ENCODE assay signal across 18 mouse cellular contexts in the genomic region with DNA sequence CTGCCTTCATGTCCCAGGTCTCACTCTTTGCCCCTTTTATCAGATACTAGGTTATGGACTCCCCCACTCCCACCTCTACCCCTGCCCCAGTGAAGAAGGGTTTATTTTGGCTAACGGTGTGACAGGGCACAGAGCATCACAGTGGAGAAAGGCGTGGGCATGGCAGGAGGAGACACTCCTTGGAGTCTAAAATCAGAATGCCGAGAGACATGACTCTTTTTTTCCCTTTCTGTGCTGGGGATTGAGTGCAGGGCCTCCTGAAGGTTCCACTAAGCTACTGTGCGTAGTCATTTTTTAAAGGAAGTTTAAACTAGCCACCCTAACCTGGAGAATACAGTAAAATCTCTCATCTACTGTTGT. TPM values are rescaled to one million over a fixed set of nuclear protein-coding genes. Genes with fewer than 3 reads are reported as not detected.
DNase-seq lines count a peak whose midpoint lies in the region; ATAC-seq lines count a peak whose summit lies in the region.
"Had no signal": no experiment of that assay in that cellular context is flagged by ENCODE, and none has a peak within 500 bp of the region (broad histone marks: within the 10 kb centered on the region; RNA-seq: fewer than 3 reads in every experiment).

No protein-coding gene starts in this region.

- H3K36me3 ChIP-seq in embryonic facial prominence, embryonic 10.5 days (replicated peaks): no peaks in the 10 kb centered on the region
- no peaks in the 10 kb centered on the region for H3K36me3 ChIP-seq in forebrain, embryonic 11.5 days (ENCODE audit: control insufficient read depth, insufficient read depth, low read length)
- no peaks in the 10 kb centered on the region for H3K36me3 ChIP-seq in hindbrain, embryonic 14.5 days (replicated peaks; ENCODE audit: control insufficient read depth, insufficient read depth)
- 0 out of 2 replicates have a peak, but pooled peaks cover 3% of the 10 kb centered on the region for H3K36me3 ChIP-seq in midbrain, embryonic 13.5 days

- peak overlapping the region; percentile 64 for H3K9ac ChIP-seq in forebrain, embryonic 11.5 days (ENCODE audit: low read length)
- H3K9ac ChIP-seq in hindbrain, embryonic 14.5 days: peak overlapping the region; percentile 60
- 0 out of 2 replicates have a peak overlapping the region, but pooled peaks have one; percentile 68 for H3K9ac ChIP-seq in midbrain, embryonic 13.5 days (replicated peaks)

- no peak for ATAC-seq in forebrain, embryonic 11.5 days (replicated peaks; ENCODE audit: low FRiP score)
- no peak for ATAC-seq in hindbrain, embryonic 14.5 days (ENCODE audit: low FRiP score)
- no peak for ATAC-seq in midbrain, embryonic 13.5 days
- ATAC-seq in megakaryocyte, adult 5-6 weeks (ENCODE audit: poor library complexity, severe bottlenecking): no peak

- H3K9me3 ChIP-seq in embryonic facial prominence, embryonic 10.5 days: no peaks in the 10 kb centered on the region
- no peaks in the 10 kb centered on the region for H3K9me3 ChIP-seq in forebrain, embryonic 11.5 days (ENCODE audit: control insufficient read depth, low read length)
- H3K9me3 ChIP-seq in hindbrain, embryonic 14.5 days (ENCODE audit: control insufficient read depth, low read length): no peaks in the 10 kb centered on the region
- H3K9me3 ChIP-seq in midbrain, embryonic 13.5 days: no peaks in the 10 kb centered on the region
- H3K9me3 ChIP-seq: megakaryocyte, embryonic 14.5 days had no signal

- no peaks in the 10 kb centered on the region for H3K27me3 ChIP-seq in embryonic facial prominence, embryonic 10.5 days (replicated peaks; ENCODE audit: low read depth, poor library complexity, severe bottlenecking)
- H3K27me3 ChIP-seq in forebrain, embryonic 11.5 days (ENCODE audit: control insufficient read depth, insufficient read depth, low read length): no peaks in the 10 kb centered on the region
- no peaks in the 10 kb centered on the region for H3K27me3 ChIP-seq in hindbrain, embryonic 14.5 days (ENCODE audit: control insufficient read depth, insufficient read depth, low read length)
- no peaks in the 10 kb centered on the region for H3K27me3 ChIP-seq in midbrain, embryonic 13.5 days

- no peak overlapping the region; the same call in 1 of the 2 replicates for H3K4me2 ChIP-seq in forebrain, embryonic 11.5 days (ENCODE audit: low read depth, low read length, severe bottlenecking)
- H3K4me2 ChIP-seq in hindbrain, embryonic 14.5 days (replicated peaks): peak overlapping the region; percentile 52
- peak overlapping the region; percentile 53 for H3K4me2 ChIP-seq in midbrain, embryonic 13.5 days (replicated peaks)

- peaks cover 21% of the 10 kb centered on the region for H3K4me1 ChIP-seq in embryonic facial prominence, embryonic 10.5 days
- peaks cover 4% of the 10 kb centered on the region; the same call in 1 of the 2 replicates for H3K4me1 ChIP-seq in forebrain, embryonic 11.5 days (replicated peaks; ENCODE audit: control insufficient read depth, insufficient read depth, low read length)
- H3K4me1 ChIP-seq in hindbrain, embryonic 14.5 days (replicated peaks; ENCODE audit: control insufficient read depth, insufficient read depth, low read length): peaks cover 23% of the 10 kb centered on the region
- peaks cover 23% of the 10 kb centered on the region for H3K4me1 ChIP-seq in midbrain, embryonic 13.5 days (replicated peaks)

- DNase-seq in embryonic facial prominence, embryonic 10.5 days (ENCODE audit: low spot score): no peak
- peak; percentile 50 for DNase-seq in forebrain, embryonic 11.5 days (ENCODE audit: low spot score)
- DNase-seq in hindbrain, embryonic 14.5 days (ENCODE audit: low spot score): no peak
- DNase-seq in heart, adult 8-10 months (ENCODE audit: low spot score): no peak
- no peak for DNase-seq in urinary bladder, postnatal 36 days (ENCODE audit: low spot score in 2 of 2)
- no peak for DNase-seq in urinary bladder, postnatal 4 days (ENCODE audit: low spot score in 2 of 2)
- DNase-seq: adrenal gland, postnatal 36 days; B cell, adult 2 months; cerebellum, adult 11-12 months; heart, postnatal 10 days; kidney, adult 8-10 months; left cerebral cortex, postnatal 4 days; lung, adult 18-20 months; right cerebral cortex, postnatal 25 days had no signal

- peak overlapping the region; percentile 49 for H3K4me3 ChIP-seq in embryonic facial prominence, embryonic 10.5 days
- no peak overlapping the region for H3K4me3 ChIP-seq in forebrain, embryonic 11.5 days (ENCODE audit: low read depth, low read length)
- no peak overlapping the region for H3K4me3 ChIP-seq in hindbrain, embryonic 14.5 days (replicated peaks; ENCODE audit: low read length)
- H3K4me3 ChIP-seq in midbrain, embryonic 13.5 days (replicated peaks): no peak overlapping the region
- H3K4me3 ChIP-seq: megakaryocyte, embryonic 14.5 days had no signal

- WGBS in embryonic facial prominence, embryonic 10.5 days: 77% methylated on average over 4 of the region's 4 CpGs
- WGBS in forebrain, embryonic 11.5 days: 63% methylated on average over 4 of the region's 4 CpGs
- WGBS in hindbrain, embryonic 14.5 days: 58% methylated on average over 4 of the region's 4 CpGs
- 63% methylated on average over 4 of the region's 4 CpGs for WGBS in midbrain, embryonic 13.5 days

- H3K27ac ChIP-seq in embryonic facial prominence, embryonic 10.5 days (replicated peaks): peak overlapping the region; percentile 88
- peak overlapping the region; percentile 94 for H3K27ac ChIP-seq in forebrain, embryonic 11.5 days (ENCODE audit: low read depth, low read length)
- peak overlapping the region; percentile 99 for H3K27ac ChIP-seq in hindbrain, embryonic 14.5 days
- H3K27ac ChIP-seq in midbrain, embryonic 13.5 days: peak overlapping the region; percentile 98

RNA-seq across cellular contexts. Expression of gene Dnah2, which starts 20.9 kb away (rescaled TPM):
- 1.3 and 1.4 TPM in 2 replicates for polyA plus RNA-seq in embryonic facial prominence, embryonic 10.5 days (2016; fragmentation: Nextera tagmentation; extraction: Ambion mirVana)
- 2.1 and 2.6 TPM in 2 replicates for polyA plus RNA-seq in forebrain, embryonic 11.5 days (2014; fragmentation: Nextera tagmentation; extraction: Ambion mirVana)
- polyA plus RNA-seq in hindbrain, embryonic 14.5 days (2014; fragmentation: Nextera tagmentation; extraction: Ambion mirVana): 4.8 and 4.9 TPM in 2 replicates
- 2.2 and 2.7 TPM in 2 replicates for polyA plus RNA-seq in midbrain, embryonic 13.5 days (2015; fragmentation: Nextera tagmentation; extraction: Ambion mirVana)
- 0.54 and 1.8 TPM in 2 replicates for total RNA-seq in megakaryocyte, adult 5-6 weeks (2015)
- total RNA-seq in megakaryocyte, adult 5-6 weeks (2017): 2.1 and 8.0 TPM in 2 replicates
- under 1 TPM; 0.22 to 0.66 (median 0.40) TPM for total RNA-seq in heart, adult 8-10 months (2022)

RNA-seq across cellular contexts. Expression of gene Efnb3, which starts 32.0 kb away (rescaled TPM):
- 29.5 and 29.8 TPM in 2 replicates for polyA plus RNA-seq in embryonic facial prominence, embryonic 10.5 days (2016; fragmentation: Nextera tagmentation; extraction: Ambion mirVana)
- 13.1 and 14.9 TPM in 2 replicates for polyA plus RNA-seq in forebrain, embryonic 11.5 days (2014; fragmentation: Nextera tagmentation; extraction: Ambion mirVana)
- polyA plus RNA-seq in hindbrain, embryonic 14.5 days (2014; fragmentation: Nextera tagmentation; extraction: Ambion mirVana): 39.9 and 40.8 TPM in 2 replicates
- polyA plus RNA-seq in midbrain, embryonic 13.5 days (2015; fragmentation: Nextera tagmentation; extraction: Ambion mirVana): 95.0 and 130 TPM in 2 replicates
- total RNA-seq in megakaryocyte, adult 5-6 weeks (2015): 0.11 TPM in 1 of 2 replicates, not detected in the other
- 0.45 TPM in 1 of 2 replicates, not detected in the other for total RNA-seq in megakaryocyte, adult 5-6 weeks (2017)
- total RNA-seq in heart, adult 8-10 months (2022): 100 to 1,000 TPM; 105 to 137 (median 128) TPM
- total RNA-seq: granulocyte monocyte progenitor cell, adult 5-6 weeks had no signal

RNA-seq across cellular contexts. Expression of gene Wrap53, which starts 52.0 kb away (rescaled TPM):
- polyA plus RNA-seq in embryonic facial prominence, embryonic 10.5 days (2016; fragmentation: Nextera tagmentation; extraction: Ambion mirVana): 41.6 and 43.5 TPM in 2 replicates
- 39.3 and 44.1 TPM in 2 replicates for polyA plus RNA-seq in forebrain, embryonic 11.5 days (2014; fragmentation: Nextera tagmentation; extraction: Ambion mirVana)
- 15.6 and 16.8 TPM in 2 replicates for polyA plus RNA-seq in hindbrain, embryonic 14.5 days (2014; fragmentation: Nextera tagmentation; extraction: Ambion mirVana)
- polyA plus RNA-seq in midbrain, embryonic 13.5 days (2015; fragmentation: Nextera tagmentation; extraction: Ambion mirVana): 24.5 and 26.9 TPM in 2 replicates
- total RNA-seq in megakaryocyte, adult 5-6 weeks (2015): 11.8 and 12.2 TPM in 2 replicates
- total RNA-seq in megakaryocyte, adult 5-6 weeks (2017): 5.3 and 5.9 TPM in 2 replicates
- total RNA-seq in heart, adult 8-10 months (2022): 1 to 10 TPM; 4.6 to 6.7 (median 5.6) TPM

RNA-seq across cellular contexts. Expression of gene Trp53, which starts 52.1 kb away (rescaled TPM):
- polyA plus RNA-seq in embryonic facial prominence, embryonic 10.5 days (2016; fragmentation: Nextera tagmentation; extraction: Ambion mirVana): 219 and 225 TPM in 2 replicates
- polyA plus RNA-seq in forebrain, embryonic 11.5 days (2014; fragmentation: Nextera tagmentation; extraction: Ambion mirVana): 168 and 175 TPM in 2 replicates
- polyA plus RNA-seq in hindbrain, embryonic 14.5 days (2014; fragmentation: Nextera tagmentation; extraction: Ambion mirVana): 55.7 TPM in 2 replicates
- 84.2 and 93.4 TPM in 2 replicates for polyA plus RNA-seq in midbrain, embryonic 13.5 days (2015; fragmentation: Nextera tagmentation; extraction: Ambion mirVana)
- total RNA-seq in megakaryocyte, adult 5-6 weeks (2015): 59.2 and 64.7 TPM in 2 replicates
- total RNA-seq in megakaryocyte, adult 5-6 weeks (2017): 21.8 and 28.3 TPM in 2 replicates
- 10 to 100 TPM; 12.8 to 16.3 (median 14.1) TPM for total RNA-seq in heart, adult 8-10 months (2022)
